Comparison of ENCODE assay signal across 27 mouse cellular contexts in the genomic region with DNA sequence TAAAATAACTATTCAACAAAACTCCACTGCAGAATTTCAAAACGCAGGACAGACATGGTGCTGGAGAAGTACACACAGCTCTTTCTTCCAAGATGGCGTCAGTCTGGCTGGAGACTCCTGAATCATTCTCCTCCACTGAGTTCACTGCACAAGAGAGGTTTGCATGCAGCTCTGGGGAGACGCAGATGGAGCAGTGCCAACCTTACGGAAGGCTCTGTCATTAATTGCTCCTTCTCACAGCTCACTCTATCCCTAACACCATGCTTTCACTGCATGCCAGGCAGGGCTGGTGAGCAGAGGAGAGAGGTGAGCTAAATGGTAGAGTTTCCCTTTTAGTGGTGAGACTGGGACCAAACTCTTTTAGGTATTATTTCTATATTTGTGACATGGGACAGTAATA.
DNase-seq lines count a peak whose midpoint lies in the region; ATAC-seq lines count a peak whose summit lies in the region.
"Had no signal": no experiment of that assay in that cellular context is flagged by ENCODE, and none has a peak within 500 bp of the region (broad histone marks: within the 10 kb centered on the region; RNA-seq: fewer than 3 reads in every experiment).

No protein-coding gene starts in this region.

- no peak overlapping the region for H3K27ac ChIP-seq in forebrain, embryonic 12.5 days
- H3K27ac ChIP-seq in forebrain, embryonic 10.5 days, result no peak overlapping the region
- H3K27ac ChIP-seq: embryonic facial prominence, embryonic 10.5 days; hindbrain, embryonic 10.5 days; limb, embryonic 13.5 days; liver, embryonic 12.5 days; midbrain, embryonic 12.5 days; stomach, postnatal 0 days had no signal

- ATAC-seq in forebrain, embryonic 12.5 days (ENCODE audit: low FRiP score), result peak; percentile 73; the same call in 1 of the 2 replicates
- ATAC-seq: liver, embryonic 12.5 days had no signal

- peaks cover 10% of the 10 kb centered on the region for H3K4me1 ChIP-seq in forebrain, embryonic 12.5 days
- H3K4me1 ChIP-seq in forebrain, embryonic 10.5 days, result peaks cover 4% of the 10 kb centered on the region; the same call in 1 of the 2 replicates
- H3K4me1 ChIP-seq: embryonic facial prominence, embryonic 10.5 days had no signal

- H3K9me3 ChIP-seq in forebrain, embryonic 12.5 days, result no peaks in the 10 kb centered on the region
- H3K9me3 ChIP-seq in forebrain, embryonic 10.5 days, result no peaks in the 10 kb centered on the region
- H3K9me3 ChIP-seq: embryonic facial prominence, embryonic 10.5 days; heart, embryonic 12.5 days; hindbrain, embryonic 10.5 days; limb, embryonic 13.5 days; liver, embryonic 12.5 days; midbrain, embryonic 12.5 days had no signal

- intact Hi-C loops in left cerebral cortex, postnatal 4 days (cut with DNase I), result no loop called here

- H3K4me2 ChIP-seq in forebrain, embryonic 12.5 days, result no peak overlapping the region
- H3K4me2 ChIP-seq: heart, embryonic 12.5 days; limb, embryonic 13.5 days; liver, embryonic 12.5 days; midbrain, embryonic 12.5 days had no signal

- no peak for DNase-seq in forebrain, embryonic 10.5 days (ENCODE audit: extremely low spot score, low spot score)
- peak; percentile 27 for DNase-seq in left cerebral cortex, postnatal 4 days
- no peak for DNase-seq in left cerebral cortex, adult 9 months (ENCODE audit: low spot score in 2 of 2)
- peak; percentile 50 for DNase-seq in retina, postnatal 1 day
- DNase-seq in retina, embryonic 14.5 days (ENCODE audit: low spot score), result no peak
- no peak for DNase-seq in adrenal gland, adult 8-10 months
- DNase-seq: adrenal gland, postnatal 14 days; cerebellum, adult 9-11 months; gastrocnemius, postnatal 14 days; heart, adult 18-20 months; heart, postnatal 10 days; kidney, adult 11 months; kidney, postnatal 10 days; layer of hippocampus, postnatal 36 days; lung, adult 18-20 months; lung, postnatal 10 days; thymus, adult 2 months; thymus, postnatal 4 days had no signal

- 71% methylated on average over 4 of the region's 4 CpGs for WGBS in forebrain, embryonic 12.5 days
- WGBS in forebrain, embryonic 10.5 days, result 87% methylated on average over 4 of the region's 4 CpGs

- H3K4me3 ChIP-seq in forebrain, embryonic 12.5 days (replicated peaks), result no peak overlapping the region
- H3K4me3 ChIP-seq in forebrain, embryonic 10.5 days, result no peak overlapping the region
- H3K4me3 ChIP-seq: embryonic facial prominence, embryonic 10.5 days; heart, embryonic 12.5 days; hindbrain, embryonic 10.5 days; limb, embryonic 13.5 days; liver, embryonic 12.5 days; midbrain, embryonic 12.5 days; myocyte had no signal

- H3K27me3 ChIP-seq in forebrain, embryonic 12.5 days, result no peaks in the 10 kb centered on the region
- H3K27me3 ChIP-seq in forebrain, embryonic 10.5 days (ENCODE audit: poor library complexity, severe bottlenecking), result no peaks in the 10 kb centered on the region
- H3K27me3 ChIP-seq: heart, embryonic 12.5 days; limb, embryonic 13.5 days; liver, embryonic 12.5 days; midbrain, embryonic 12.5 days had no signal

- no peak overlapping the region for H3K9ac ChIP-seq in forebrain, embryonic 12.5 days
- H3K9ac ChIP-seq: heart, embryonic 12.5 days; limb, embryonic 13.5 days; liver, embryonic 12.5 days; midbrain, embryonic 12.5 days had no signal

- H3K36me3 ChIP-seq in forebrain, embryonic 12.5 days (replicated peaks), result no peaks in the 10 kb centered on the region
- H3K36me3 ChIP-seq in forebrain, embryonic 10.5 days (replicated peaks), result peaks cover 13% of the 10 kb centered on the region; the same call in 1 of the 2 replicates
- H3K36me3 ChIP-seq: embryonic facial prominence, embryonic 10.5 days; heart, embryonic 12.5 days; hindbrain, embryonic 10.5 days; limb, embryonic 13.5 days; midbrain, embryonic 12.5 days had no signal

Comparison
In these comparisons a context has a peak if more than half of its experiments do, and no peak if none do; other contexts are left out.
1. DNase-seq: peak in left cerebral cortex, postnatal 4 days (single experiment) and retina, postnatal 1 day (single experiment); none in forebrain, embryonic 10.5 days (single experiment), left cerebral cortex, adult 9 months (0 of 2), retina, embryonic 14.5 days (single experiment) and adrenal gland, adult 8-10 months (single experiment).